Mouse (Mus musculus) limb, embryonic 12.5 days (tissue): ENCODE data around the gene Zhx3. TPM values are rescaled to one million over a fixed set of nuclear protein-coding genes. Genes with fewer than 3 reads are reported as not detected.

Experiments used
- ATAC-seq: fragments of 200-750 bp; cut with Nextera tagmentation; 2 replicates; pipeline ENCODE4 v1.8.0; 2017; ENCODE audit warnings: low read depth, moderate TSS enrichment; ENCODE audit not compliant: insufficient number of reproducible peaks, insufficient read depth, low FRiP score, low TSS enrichment
- H3K27ac ChIP-seq: fragments of 300-500 bp; sonication (generic); 2 replicates; pipeline ENCODE4 v1.5.1; 2016; ENCODE audit warnings: mild to moderate bottlenecking, moderate library complexity
- H3K27me3 ChIP-seq: fragments of 300-500 bp; sonication (generic); 2 replicates; pipeline ENCODE4 v1.6.1; 2016; ENCODE audit warnings: mild to moderate bottlenecking, moderate library complexity
- H3K36me3 ChIP-seq: fragments of 300-500 bp; sonication (generic); 2 replicates; pipeline ENCODE4 v1.6.1; 2016; ENCODE audit warnings: mild to moderate bottlenecking, moderate library complexity
- H3K4me1 ChIP-seq: fragments of 300-500 bp; sonication (generic); replicated peaks from 2 replicates; pipeline ENCODE4 v1.6.1; 2016
- H3K4me2 ChIP-seq: fragments of 300-500 bp; sonication (generic); 2 replicates; pipeline ENCODE4 v1.6.1; 2016; ENCODE audit warnings: mild to moderate bottlenecking, moderate library complexity
- H3K4me3 ChIP-seq: fragments of 300-500 bp; sonication (generic); replicated peaks from 2 replicates; pipeline ENCODE4 v1.5.1; 2016; ENCODE audit warnings: mild to moderate bottlenecking
- H3K9ac ChIP-seq: fragments of 300-500 bp; sonication (generic); replicated peaks from 2 replicates; pipeline ENCODE4 v1.6.1; 2016; ENCODE audit warnings: mild to moderate bottlenecking, moderate library complexity
- H3K9me3 ChIP-seq: fragments of 300-500 bp; sonication (generic); 2 replicates; pipeline ENCODE4 v1.6.1; 2016; ENCODE audit warnings: mild to moderate bottlenecking, moderate library complexity
- WGBS: fragments of 180-500 bp; shearing (Covaris S2); methylation state at CpG from one replicate; pipeline ENCODE4 v1.1.7; 2016; 5-methylcytosine and 5-hydroxymethylcytosine counted together
- polyA plus RNA-seq: library from polyadenylated mRNA; unstranded; fragments of >200 nt; fragmentation: Nextera tagmentation; extraction: Ambion mirVana; gene quantifications from 2 replicates; pipeline ENCODE4 v1.2.1, GENCODE M21; 2016

Zhx3 gene
- polyA plus RNA-seq, 1 experiment from 2014 or later = 10.4 TPM

DNA sequence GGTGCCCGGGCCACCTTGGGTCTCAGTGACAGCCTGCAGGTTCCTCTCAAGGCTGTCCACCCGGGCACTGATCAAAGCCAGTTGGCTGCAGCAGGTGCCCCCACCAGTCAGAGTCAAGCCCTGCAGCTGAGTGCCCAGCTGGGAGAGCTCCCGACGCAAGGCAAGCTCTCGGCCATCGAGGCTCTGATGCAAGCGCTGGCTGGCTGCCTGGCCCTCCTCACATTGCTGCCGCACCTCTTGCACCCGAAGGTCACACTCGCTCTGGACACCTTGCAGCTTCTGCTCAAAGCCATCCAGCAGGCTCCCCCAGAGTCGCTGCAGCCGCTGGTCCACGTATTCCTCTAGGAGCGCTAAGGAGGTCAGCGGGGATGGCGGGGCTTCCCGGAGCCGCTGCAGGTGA, 35.8 kb upstream of the Zhx3 start:
- H3K9ac ChIP-seq = no peak overlapping the region
- H3K4me1 ChIP-seq = peaks cover 19% of the 10 kb centered on the region
- 59% methylated on average over 18 of the region's 18 CpGs for WGBS
- no peak overlapping the region for H3K4me2 ChIP-seq
- peaks cover 53% of the 10 kb centered on the region for H3K27me3 ChIP-seq
- H3K27ac ChIP-seq = no peak overlapping the region
- H3K36me3 ChIP-seq = peaks cover 37% of the 10 kb centered on the region
- no peak overlapping the region for H3K4me3 ChIP-seq
- ATAC-seq = no peak
- H3K9me3 ChIP-seq = no peaks in the 10 kb centered on the region

DNA sequence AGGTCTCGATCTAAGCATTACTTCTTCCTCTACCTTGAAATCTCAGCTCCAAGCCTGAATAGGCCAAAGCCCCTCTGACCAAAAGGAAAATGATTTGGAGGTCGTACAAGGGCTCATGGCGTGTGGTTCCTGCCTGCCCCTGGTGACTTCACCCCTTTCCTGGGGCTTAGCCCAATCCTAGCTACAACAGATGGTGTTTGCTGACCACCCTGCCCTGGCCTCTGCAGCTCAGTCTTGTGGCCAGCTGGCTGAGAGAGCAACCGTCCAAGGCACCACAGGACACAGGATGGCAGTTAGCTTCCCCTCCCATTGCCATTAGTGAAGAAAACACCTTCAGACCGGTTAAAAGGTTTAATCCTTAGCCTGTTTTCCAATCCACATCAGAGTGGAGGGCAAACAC, 33.3 kb upstream of the Zhx3 start:
- H3K27me3 ChIP-seq = peaks cover 30% of the 10 kb centered on the region

DNA sequence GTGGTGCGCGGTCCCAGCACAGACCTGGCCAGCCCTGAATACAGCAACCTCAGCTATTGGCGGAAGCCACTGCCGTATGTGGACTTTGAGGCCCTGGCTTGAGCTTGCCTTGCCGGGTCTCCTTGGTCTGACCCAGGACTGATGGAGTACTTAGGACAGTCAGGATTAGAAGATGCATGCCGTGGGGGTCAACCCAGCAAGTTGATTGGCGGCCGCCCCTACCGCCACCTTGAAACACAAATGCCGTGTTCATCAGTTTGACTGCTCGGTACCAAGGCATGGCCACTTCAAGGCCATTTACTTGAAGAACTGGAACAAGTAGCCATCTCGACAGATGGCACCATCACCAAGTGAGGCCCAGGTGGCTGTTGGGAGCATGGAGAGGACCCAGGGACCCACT, 32.5 kb upstream of the Zhx3 start:
- Histone ChIP-seq H3K4me3 (no peak overlapping the region), H3K9ac (no peak overlapping the region), H3K27ac (no peak overlapping the region), H3K4me2 (no peak overlapping the region), H3K9me3 (no peaks in the 10 kb centered on the region), H3K36me3 (peaks cover 37% of the 10 kb centered on the region), H3K4me1 (no peaks in the 10 kb centered on the region), H3K27me3 (peaks cover 22% of the 10 kb centered on the region)
- 96% methylated on average over 12 of the region's 12 CpGs for WGBS
- no peak for ATAC-seq

More for the DNA sequence above, 33.3 kb upstream of the Zhx3 start:
- ATAC-seq = no peak
- Histone ChIP-seq H3K27ac (no peak overlapping the region), H3K36me3 (peaks cover 37% of the 10 kb centered on the region), H3K9ac (no peak overlapping the region), H3K4me1 (peaks cover 3% of the 10 kb centered on the region), H3K4me2 (no peak overlapping the region), H3K4me3 (no peak overlapping the region), H3K9me3 (no peaks in the 10 kb centered on the region)
- WGBS = 71% methylated on average over 5 of the region's 5 CpGs

DNA sequence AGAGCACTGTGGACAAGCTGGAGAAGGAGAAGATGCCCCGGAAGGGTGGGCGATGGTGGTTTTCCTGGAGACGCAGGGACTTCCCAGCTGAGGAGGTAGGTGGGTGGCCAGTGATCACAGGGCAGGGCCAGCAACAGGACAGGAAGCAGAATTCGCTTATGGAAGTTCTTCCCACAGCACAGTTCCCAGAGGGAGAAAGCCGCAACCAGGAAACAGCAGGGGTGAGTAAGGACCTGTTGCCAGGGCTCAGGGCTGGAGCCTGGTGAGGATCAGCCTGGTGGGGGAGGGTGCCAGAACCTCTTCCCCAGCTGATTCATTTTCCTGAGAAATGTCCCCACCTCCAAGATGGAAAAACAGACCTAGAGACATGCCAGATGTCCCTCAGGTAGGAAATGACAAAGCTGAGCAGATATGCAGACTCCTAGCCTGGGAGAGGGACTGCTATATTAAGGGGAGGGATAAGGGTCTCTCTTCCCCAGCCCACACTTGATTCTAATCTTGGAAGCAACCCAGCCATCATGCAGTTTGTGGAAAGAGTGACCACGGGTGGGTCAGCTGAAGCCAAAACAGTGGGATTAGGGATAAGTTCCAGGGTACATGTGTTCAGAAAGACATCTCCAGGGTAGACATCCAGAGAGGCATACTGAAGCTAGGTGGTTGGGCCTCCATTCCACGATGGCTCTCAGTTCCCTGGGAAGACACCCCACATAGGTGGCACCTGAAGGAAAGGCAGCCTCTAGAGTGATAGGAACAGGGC, 29.0 kb upstream of the Zhx3 start:
- no peaks in the 10 kb centered on the region for H3K9me3 ChIP-seq
- no peaks in the 10 kb centered on the region for H3K4me1 ChIP-seq
- ATAC-seq = no peak
- no peak overlapping the region for H3K9ac ChIP-seq
- no peak overlapping the region for H3K4me3 ChIP-seq
- peaks cover 9% of the 10 kb centered on the region for H3K36me3 ChIP-seq
- no peak overlapping the region for H3K27ac ChIP-seq
- no peak overlapping the region for H3K4me2 ChIP-seq
- WGBS = 77% methylated on average over 7 of the region's 7 CpGs
- no peaks in the 10 kb centered on the region for H3K27me3 ChIP-seq

DNA sequence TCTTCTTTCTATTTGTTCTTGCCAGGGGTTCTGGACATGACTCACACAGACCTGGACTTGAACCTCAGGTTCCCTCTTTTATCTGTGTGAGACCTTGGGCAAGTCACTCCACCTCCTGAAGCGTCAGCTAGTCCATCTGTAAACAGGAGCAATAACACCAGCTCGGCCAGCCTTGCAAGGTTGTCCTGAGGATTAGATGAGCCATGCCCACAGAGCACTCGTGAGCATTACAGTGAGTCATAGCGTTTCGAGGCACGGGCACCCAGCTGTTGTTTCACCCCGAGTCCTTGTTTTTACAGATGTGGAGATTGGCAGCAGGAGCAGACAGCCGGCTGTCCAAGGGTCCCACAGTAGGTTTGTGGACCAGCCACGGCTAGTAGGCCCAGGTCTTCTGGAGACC, 18.9 kb upstream of the Zhx3 start:
- Histone ChIP-seq H3K4me3 (no peak overlapping the region), H3K27me3 (peaks cover 12% of the 10 kb centered on the region), H3K9ac (no peak overlapping the region), H3K9me3 (no peaks in the 10 kb centered on the region), H3K36me3 (no peaks in the 10 kb centered on the region), H3K4me1 (peaks cover 6% of the 10 kb centered on the region), H3K4me2 (no peak overlapping the region), H3K27ac (no peak overlapping the region)
- 87% methylated on average over 9 of the region's 9 CpGs for WGBS
- ATAC-seq = no peak

DNA sequence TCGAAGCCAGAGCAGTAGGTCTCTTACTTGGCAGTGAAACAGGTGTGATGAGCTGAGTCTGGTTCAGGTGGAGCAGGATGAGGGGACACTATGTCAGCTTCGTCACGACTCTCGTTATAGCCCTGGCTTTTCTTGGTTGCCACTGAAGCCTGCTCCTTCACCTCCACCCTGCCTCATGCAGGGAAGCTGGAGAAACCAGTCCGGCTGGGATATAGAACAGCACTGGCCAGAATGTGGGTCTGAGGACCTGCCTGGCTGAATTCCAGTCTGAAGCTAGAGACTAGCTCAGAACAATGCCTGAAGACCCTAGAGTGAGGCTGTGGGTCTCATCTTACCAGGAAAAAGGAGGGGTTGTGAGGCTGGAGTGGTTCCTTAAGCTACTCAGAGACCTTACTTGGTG, 18.2 kb upstream of the Zhx3 start:
- Histone ChIP-seq H3K9ac (no peak overlapping the region), H3K36me3 (no peaks in the 10 kb centered on the region)
- ATAC-seq = no peak

DNA sequence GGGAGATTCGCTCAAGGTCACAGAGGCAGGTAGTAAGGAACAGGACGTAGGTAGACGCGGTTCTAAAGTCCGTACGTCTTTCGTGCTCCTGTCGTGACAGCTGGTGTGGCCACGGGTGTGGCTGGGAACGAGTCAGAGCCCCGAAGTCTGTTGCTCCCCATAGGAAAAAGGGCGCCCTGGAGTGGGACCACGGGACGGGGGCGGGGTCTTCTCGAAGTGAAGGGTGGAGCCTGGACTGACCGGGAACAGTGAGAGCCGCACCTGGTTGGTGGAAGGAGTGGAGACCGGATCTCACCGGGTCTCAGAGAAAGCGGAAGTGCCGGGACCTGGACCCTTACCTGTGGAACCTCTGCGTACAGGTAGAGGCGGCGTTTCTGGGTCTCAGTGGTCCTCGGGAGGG, 15.1 kb upstream of the Zhx3 start:
- peak overlapping the region; percentile 47 for H3K9ac ChIP-seq
- H3K27ac ChIP-seq = no peak overlapping the region
- H3K4me3 ChIP-seq = peak overlapping the region; percentile 49
- no peaks in the 10 kb centered on the region for H3K36me3 ChIP-seq
- H3K9me3 ChIP-seq = no peaks in the 10 kb centered on the region
- ATAC-seq = peak; percentile 84
- under 1% methylated on average over 26 of the region's 26 CpGs for WGBS
- peaks cover 12% of the 10 kb centered on the region for H3K27me3 ChIP-seq
- peaks cover 6% of the 10 kb centered on the region for H3K4me1 ChIP-seq
- peak overlapping the region; percentile 92 for H3K4me2 ChIP-seq

More for the DNA sequence above, 18.2 kb upstream of the Zhx3 start:
- no peak overlapping the region for H3K4me3 ChIP-seq
- no peak overlapping the region for H3K4me2 ChIP-seq
- H3K4me1 ChIP-seq = peaks cover 6% of the 10 kb centered on the region
- no peaks in the 10 kb centered on the region for H3K9me3 ChIP-seq
- 82% methylated on average over 5 of the region's 5 CpGs for WGBS
- H3K27ac ChIP-seq = no peak overlapping the region
- H3K27me3 ChIP-seq = peaks cover 12% of the 10 kb centered on the region

DNA sequence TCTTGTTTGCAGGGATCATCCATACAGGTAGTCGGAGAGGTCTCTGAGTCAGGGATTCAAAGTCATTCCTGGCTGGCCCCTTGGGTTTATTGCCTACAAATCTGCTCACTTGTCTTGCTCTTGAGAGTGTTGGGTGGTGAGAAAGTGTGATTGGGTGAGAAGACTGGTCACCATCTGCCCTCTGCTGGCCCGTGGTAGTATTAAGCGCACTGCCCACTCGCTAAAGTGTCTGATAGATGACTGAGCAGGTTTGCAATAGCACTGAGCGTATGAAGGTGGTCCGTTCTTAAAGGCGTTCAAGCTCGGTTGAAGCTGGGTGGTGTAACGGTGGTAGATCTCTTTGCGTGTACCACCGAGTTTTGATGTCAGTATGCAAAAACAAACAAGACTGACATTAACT, 14.5 kb upstream of the Zhx3 start:
- WGBS = 1% methylated on average over 11 of the region's 11 CpGs
- no peaks in the 10 kb centered on the region for H3K9me3 ChIP-seq
- ATAC-seq = peak; percentile 57; the same call in 1 of the 2 replicates
- H3K4me3 ChIP-seq = peak overlapping the region; percentile 49
- peaks cover 12% of the 10 kb centered on the region for H3K27me3 ChIP-seq
- H3K4me1 ChIP-seq = peaks cover 6% of the 10 kb centered on the region
- H3K4me2 ChIP-seq = peak overlapping the region; percentile 92
- H3K27ac ChIP-seq = no peak overlapping the region
- H3K9ac ChIP-seq = peak overlapping the region; percentile 47; the same call in 1 of the 2 replicates
- no peaks in the 10 kb centered on the region for H3K36me3 ChIP-seq

DNA sequence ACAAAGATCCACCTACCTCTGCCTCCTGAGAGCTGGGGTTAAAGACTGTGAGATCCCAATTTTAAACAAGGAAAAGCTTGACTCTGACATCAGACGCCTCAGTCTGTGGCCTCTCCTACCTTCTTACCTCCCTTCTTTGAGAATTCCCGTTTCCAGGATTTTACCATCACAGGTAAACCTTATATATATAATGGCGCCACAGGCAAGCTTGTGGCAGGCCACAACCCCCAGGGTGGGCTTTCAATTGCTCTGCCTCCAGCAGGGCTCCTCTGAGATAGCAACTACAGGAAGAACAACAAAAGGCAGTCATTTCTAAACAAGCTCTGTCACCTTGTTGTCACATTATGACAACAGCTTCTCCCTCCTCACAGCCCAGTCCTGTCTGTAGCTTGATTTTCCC, 13.4 kb upstream of the Zhx3 start:
- H3K36me3 ChIP-seq = no peaks in the 10 kb centered on the region
- H3K9ac ChIP-seq = no peak overlapping the region
- H3K9me3 ChIP-seq = no peaks in the 10 kb centered on the region
- peaks cover 6% of the 10 kb centered on the region for H3K4me1 ChIP-seq
- no peak overlapping the region for H3K4me3 ChIP-seq
- H3K27ac ChIP-seq = no peak overlapping the region
- 72% methylated on average over 3 of the region's 3 CpGs for WGBS
- no peak overlapping the region for H3K4me2 ChIP-seq
- no peak for ATAC-seq
- H3K27me3 ChIP-seq = peaks cover 12% of the 10 kb centered on the region

DNA sequence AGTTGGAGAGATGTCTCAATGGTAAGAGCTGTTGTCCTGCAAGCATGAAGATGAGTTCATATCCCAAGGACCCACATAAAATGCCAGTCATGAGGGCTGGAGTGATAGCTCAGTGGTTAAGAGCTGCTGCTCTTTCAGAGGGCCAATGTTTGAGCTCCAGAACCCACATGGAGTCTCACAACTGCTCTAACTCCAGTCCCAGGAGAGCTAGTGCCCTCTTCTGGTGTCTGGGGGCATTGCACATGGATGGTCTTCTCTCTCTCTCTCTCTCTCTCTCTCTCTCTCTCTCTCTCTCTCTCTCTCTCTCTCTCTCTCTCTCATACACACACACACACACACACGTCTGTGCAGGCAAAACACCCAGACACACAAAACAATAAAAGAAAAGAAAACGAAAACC, 12.0 kb upstream of the Zhx3 start:
- Histone ChIP-seq H3K27me3 (peaks cover 12% of the 10 kb centered on the region), H3K4me1 (peaks cover 6% of the 10 kb centered on the region), H3K4me3 (no peak overlapping the region), H3K36me3 (no peaks in the 10 kb centered on the region), H3K9ac (no peak overlapping the region), H3K4me2 (no peak overlapping the region), H3K27ac (no peak overlapping the region), H3K9me3 (no peaks in the 10 kb centered on the region)
- ATAC-seq = no peak
- WGBS = 25% methylated on average over 1 of the region's 2 CpGs

DNA sequence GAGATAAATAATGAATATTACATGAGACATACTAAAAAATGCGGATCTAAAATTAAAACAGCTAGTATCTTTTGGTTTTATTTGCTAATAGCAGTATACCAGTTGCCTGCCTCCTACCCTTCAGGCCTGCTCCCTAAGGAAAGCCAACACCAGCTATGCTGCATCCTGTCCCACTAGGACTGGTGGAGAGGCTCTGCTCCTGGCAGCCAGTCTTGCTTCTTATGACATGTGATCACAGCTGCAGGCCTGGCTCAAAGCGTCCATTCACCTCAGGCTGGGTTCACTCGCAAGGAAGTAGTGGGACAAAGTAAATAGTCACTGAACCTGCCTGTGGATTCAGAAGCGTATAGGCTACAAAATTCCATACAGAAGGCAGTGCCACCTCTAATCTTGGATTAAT, 11.1 kb upstream of the Zhx3 start:
- peaks cover 6% of the 10 kb centered on the region for H3K4me1 ChIP-seq
- no peak overlapping the region for H3K4me3 ChIP-seq
- H3K9me3 ChIP-seq = no peaks in the 10 kb centered on the region
- no peak overlapping the region for H3K4me2 ChIP-seq
- H3K27ac ChIP-seq = no peak overlapping the region
- WGBS = 70% methylated on average over 4 of the region's 4 CpGs
- H3K27me3 ChIP-seq = peaks cover 8% of the 10 kb centered on the region
- ATAC-seq = no peak
- no peaks in the 10 kb centered on the region for H3K36me3 ChIP-seq
- no peak overlapping the region for H3K9ac ChIP-seq

DNA sequence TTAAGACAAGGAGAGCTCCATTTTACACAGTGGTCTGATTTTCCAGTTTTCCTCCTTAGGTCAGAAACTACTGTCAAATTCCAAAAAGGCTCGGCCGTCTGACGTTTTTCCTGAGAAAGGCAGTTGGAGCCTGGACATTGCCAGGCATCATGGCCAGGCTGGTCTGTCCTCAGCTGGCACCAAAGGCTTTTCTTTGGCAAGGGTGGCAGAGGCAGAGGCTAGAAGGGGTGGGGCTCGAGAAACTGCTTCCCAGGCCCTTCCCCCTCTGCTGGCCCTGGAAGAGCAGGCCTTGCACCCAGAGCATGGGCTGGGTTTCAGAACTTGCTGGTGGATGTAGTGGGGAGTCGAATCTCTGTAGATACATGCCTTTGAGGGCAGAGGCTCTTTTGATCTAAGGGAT, 9.6 kb upstream of the Zhx3 start:
- H3K9me3 ChIP-seq = no peaks in the 10 kb centered on the region
- H3K27ac ChIP-seq = no peak overlapping the region
- ATAC-seq = no peak
- no peak overlapping the region for H3K4me2 ChIP-seq
- no peaks in the 10 kb centered on the region for H3K27me3 ChIP-seq
- no peaks in the 10 kb centered on the region for H3K36me3 ChIP-seq
- 75% methylated on average over 5 of the region's 5 CpGs for WGBS
- no peak overlapping the region for H3K9ac ChIP-seq
- no peaks in the 10 kb centered on the region for H3K4me1 ChIP-seq
- H3K4me3 ChIP-seq = no peak overlapping the region
